Mouse (Mus musculus) cortical plate, adult 2 months (tissue): ENCODE data around the gene B3gat2.

Experiments used
- CTCF ChIP-seq: fragments of 200-500 bp; IDR thresholded peaks from 2 replicates; pipeline ENCODE4 v1.5.1; 2011; ENCODE audit warnings: mild to moderate bottlenecking, control low read depth, low read length; ENCODE audit not compliant: insufficient read depth; ENCODE audit errors: extremely low read depth
- POLR2A ChIP-seq: fragments of 200-500 bp; IDR thresholded peaks from 2 replicates; pipeline ENCODE4 v1.6.1; 2011; ENCODE audit warnings: mild to moderate bottlenecking, low read length, control low read depth; ENCODE audit not compliant: insufficient read depth; ENCODE audit errors: extremely low read depth

- TF ChIP-seq CTCF, result no peak
- no peak for TF ChIP-seq POLR2A
These were observed 130.5 kb downstream of the B3gat2 start for GRCm38 (mm10) chr1:23892072-23892471.
